Mouse (Mus musculus): Measurements from ENCODE around the gene Gm49396.

- no peak for TF ChIP-seq CTCF (IDR thresholded peaks at IDR 0.05; ENCODE audit: borderline replicate concordance, insufficient read depth, low read length)
- TF ChIP-seq POLR2A (IDR thresholded peaks at IDR 0.05; ENCODE audit: low read depth, low read length): no peak
These were observed 36.2 kb upstream of the Gm49396 start for GRCm38 (mm10) chr7:30526981-30527380.

All from embryonic fibroblast, embryonic 13.5 days (primary cell).